Mouse (Mus musculus) inflammation-experienced regulatory T-cells, adult 16 weeks (primary cell): ENCODE data around the gene Gm19935. TPM values are rescaled to one million over a fixed set of nuclear protein-coding genes. Genes with fewer than 3 reads are reported as not detected.

Experiments used
- polyA plus RNA-seq: library from polyadenylated mRNA; unstranded; fragments of 100-300 nt; shearing (Covaris generic); gene quantifications from one replicate; pipeline ENCODE4 v1.2.1, GENCODE M21; 2017

Gene Gm19935
- polyA plus RNA-seq, result not detected

DNA sequence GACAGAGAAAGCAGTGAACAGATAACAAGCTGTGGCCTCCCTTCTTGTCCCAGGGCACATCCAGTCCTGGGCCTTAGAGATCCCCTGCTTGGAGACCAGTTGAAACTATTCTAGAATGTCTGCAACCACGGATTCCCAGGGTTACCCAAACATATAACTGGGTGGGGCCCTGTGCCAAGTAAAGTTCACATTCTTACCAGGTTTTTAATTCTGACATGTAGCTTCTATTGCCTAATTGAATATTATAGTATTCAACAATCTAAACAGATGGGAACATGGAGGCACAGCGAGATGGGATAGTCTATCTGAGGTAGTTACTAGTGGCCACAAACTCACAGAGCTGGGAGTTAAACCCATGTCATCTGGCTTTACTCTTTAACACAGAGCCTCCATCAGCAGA lies at the start of gene Gm19935:
Gene Gm19935, minus strand, starts transcription at position 101 of the 400 bp plus-strand sequence.

DNA sequence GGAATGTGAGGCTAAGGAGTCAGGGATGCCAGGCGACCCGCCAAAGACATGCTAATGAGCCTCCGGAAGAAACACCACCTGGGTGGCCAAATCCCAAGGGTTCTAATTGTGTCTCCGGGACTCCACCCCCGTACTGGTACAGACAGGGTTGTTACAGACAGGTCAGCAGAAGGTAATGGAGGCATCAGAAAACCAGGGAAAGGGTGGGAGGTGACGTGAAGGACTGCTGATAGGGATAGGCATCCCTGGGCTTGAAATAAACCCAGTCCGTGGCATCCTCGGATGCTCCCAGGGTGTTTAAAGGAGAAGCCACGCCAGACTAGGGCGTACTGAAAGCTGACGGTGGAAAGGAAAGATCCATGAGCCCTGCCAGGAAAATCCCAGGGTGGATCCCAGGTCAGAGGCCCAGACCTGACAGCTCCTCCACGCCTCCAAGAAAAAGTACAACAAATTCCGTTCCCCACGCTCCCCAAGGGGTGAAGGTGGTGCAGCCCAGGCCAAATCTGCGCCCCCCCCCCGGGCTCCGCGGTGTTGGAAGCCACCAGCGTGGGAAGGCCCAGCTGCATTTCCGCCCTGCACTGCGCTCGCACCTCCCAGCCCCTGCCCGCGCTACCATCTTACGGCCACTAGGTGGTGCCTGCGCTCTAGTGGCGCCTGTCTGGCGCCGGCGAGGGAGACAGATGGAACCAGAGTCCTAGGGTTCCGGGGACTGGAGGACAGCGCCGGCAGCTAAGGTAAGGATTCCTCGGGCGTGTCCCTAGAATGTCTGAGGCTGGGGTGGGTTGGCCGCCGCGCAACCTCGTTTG lies 11.2 kb upstream of the Gm19935 start, which contains the start of gene Chd9:
Gene Chd9, plus strand, starts transcription at position 172 of the 806 bp plus-strand sequence.

Other genes starting within 250 kb of the Gm19935 start
- gene Chd9, start 11.0 kb upstream of the Gm19935 start, polyA plus RNA-seq, result 232 TPM